Mouse (Mus musculus) neural tube, embryonic 12.5 days (tissue): ENCODE measurements around the gene Parn. TPM values are rescaled to one million over a fixed set of nuclear protein-coding genes. Genes with fewer than 3 reads are reported as not detected.

Experiments used
- ATAC-seq: fragments of 200-750 bp; cut with Nextera tagmentation; 2 replicates; pipeline ENCODE4 v1.8.0; 2017; ENCODE audit warnings: low read depth, mild to moderate bottlenecking, moderate TSS enrichment, moderate library complexity; ENCODE audit not compliant: low FRiP score
- H3K27ac ChIP-seq: fragments of 300-500 bp; sonication (generic); 2 replicates; pipeline ENCODE4 v1.5.1; 2016
- H3K27me3 ChIP-seq: fragments of 300-500 bp; sonication (generic); replicated peaks from 2 replicates; pipeline ENCODE4 v1.6.1; 2016; ENCODE audit warnings: mild to moderate bottlenecking
- H3K36me3 ChIP-seq: fragments of 300-500 bp; sonication (generic); 2 replicates; pipeline ENCODE4 v1.6.1; 2016; ENCODE audit warnings: mild to moderate bottlenecking
- H3K4me1 ChIP-seq: fragments of 300-500 bp; sonication (generic); 2 replicates; pipeline ENCODE4 v1.6.1; 2016
- H3K4me2 ChIP-seq: fragments of 300-500 bp; sonication (generic); replicated peaks from 2 replicates; pipeline ENCODE4 v1.6.1; 2016; ENCODE audit warnings: mild to moderate bottlenecking
- H3K4me3 ChIP-seq: fragments of 300-500 bp; sonication (generic); 2 replicates; pipeline ENCODE4 v1.5.1; 2016
- H3K9ac ChIP-seq: fragments of 300-500 bp; sonication (generic); 2 replicates; pipeline ENCODE4 v1.6.1; 2016; ENCODE audit warnings: mild to moderate bottlenecking
- H3K9me3 ChIP-seq: fragments of 300-500 bp; sonication (generic); 2 replicates; pipeline ENCODE4 v1.6.1; 2016; ENCODE audit warnings: mild to moderate bottlenecking
- WGBS: fragments of 180-500 bp; shearing (Covaris S2); methylation state at CpG from one replicate; pipeline ENCODE4 v1.1.7; 2016; 5-methylcytosine and 5-hydroxymethylcytosine counted together
- polyA plus RNA-seq: library from polyadenylated mRNA; unstranded; fragments of >200 nt; fragmentation: Nextera tagmentation; extraction: Ambion mirVana; gene quantifications from 2 replicates; pipeline ENCODE4 v1.2.1, GENCODE M21; 2016

Parn gene
- polyA plus RNA-seq, 1 experiment from 2014 or later, result 41.9 TPM

DNA sequence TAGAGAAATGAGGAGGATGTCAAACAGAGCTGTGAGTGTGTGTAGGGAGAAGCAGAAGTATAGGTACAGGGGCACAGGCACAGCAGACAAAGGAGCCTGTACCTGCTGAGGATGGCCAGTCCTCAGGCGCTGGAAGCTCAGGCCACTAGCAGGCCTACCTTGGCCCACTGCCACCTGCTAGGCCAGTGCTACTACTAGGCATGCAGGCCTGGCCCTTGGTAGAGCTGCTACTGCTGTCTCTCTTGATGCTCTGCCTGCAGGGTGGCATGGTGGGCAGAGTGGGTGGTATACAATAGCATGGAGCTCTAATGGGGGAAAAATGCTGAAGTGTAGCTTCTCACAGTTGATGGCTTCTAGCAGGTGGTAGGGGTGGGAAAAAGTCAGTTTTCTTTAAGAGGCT, 88.0 kb downstream of the Parn start:
- H3K4me3 ChIP-seq, result no peak overlapping the region
- 74% methylated on average over 1 of the region's 1 CpGs for WGBS
- H3K27me3 ChIP-seq, result no peaks in the 10 kb centered on the region
- H3K9me3 ChIP-seq, result no peaks in the 10 kb centered on the region
- H3K4me1 ChIP-seq, result peaks cover 3% of the 10 kb centered on the region; the same call in 1 of the 2 replicates
- no peak overlapping the region for H3K4me2 ChIP-seq
- no peaks in the 10 kb centered on the region for H3K36me3 ChIP-seq
- H3K9ac ChIP-seq, result no peak overlapping the region
- ATAC-seq, result no peak
- no peak overlapping the region for H3K27ac ChIP-seq

DNA sequence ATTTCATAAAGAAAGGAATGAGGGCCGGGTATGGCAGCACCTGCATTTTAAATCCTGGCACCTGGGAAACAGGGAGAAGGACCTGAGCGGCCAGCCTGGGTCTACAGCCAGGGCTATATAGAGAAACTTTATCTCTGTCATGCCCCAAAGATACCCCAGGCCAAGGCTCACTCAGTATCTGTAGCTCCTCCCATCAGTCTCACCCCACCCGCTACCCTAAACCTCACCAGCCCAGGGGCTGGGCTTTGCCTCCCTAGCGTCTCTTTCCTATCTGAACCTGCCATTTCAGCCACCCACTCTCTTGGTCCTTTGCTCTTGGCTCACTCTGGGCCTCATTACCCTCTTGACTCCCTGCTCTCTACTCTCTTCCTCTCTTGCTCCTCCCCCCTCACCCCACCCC, 92.7 kb downstream of the Parn start:
- H3K27ac ChIP-seq, result no peak overlapping the region
- H3K27me3 ChIP-seq, result no peaks in the 10 kb centered on the region
- no peaks in the 10 kb centered on the region for H3K9me3 ChIP-seq
- H3K4me1 ChIP-seq, result peaks cover 3% of the 10 kb centered on the region; the same call in 1 of the 2 replicates
- H3K9ac ChIP-seq, result no peak overlapping the region
- H3K36me3 ChIP-seq, result no peaks in the 10 kb centered on the region
- no peak overlapping the region for H3K4me3 ChIP-seq
- ATAC-seq, result no peak
- WGBS, result 85% methylated on average over 4 of the region's 4 CpGs
- no peak overlapping the region for H3K4me2 ChIP-seq

DNA sequence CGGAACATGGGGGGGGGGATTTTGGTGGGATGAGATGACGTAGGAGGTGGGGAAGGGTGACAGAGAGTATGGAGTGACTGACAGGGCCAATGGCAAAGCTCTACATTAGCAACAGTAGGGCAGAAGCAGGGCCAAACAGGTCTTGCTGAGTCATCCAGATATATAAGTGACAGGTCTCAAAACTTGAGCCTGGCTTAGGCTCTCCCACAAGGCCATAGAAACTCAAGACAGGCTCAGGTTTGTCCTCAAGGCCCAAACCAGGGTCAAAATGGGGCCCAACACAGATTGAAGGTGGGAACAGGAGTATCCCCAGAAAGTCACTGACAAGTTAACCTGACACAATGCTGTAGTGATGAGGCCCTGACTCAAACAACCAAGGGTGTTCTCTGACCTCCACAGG, 99.7 kb downstream of the Parn start:
- Histone ChIP-seq H3K9me3 (no peaks in the 10 kb centered on the region), H3K4me2 (no peak overlapping the region), H3K27me3 (no peaks in the 10 kb centered on the region), H3K4me3 (no peak overlapping the region), H3K36me3 (no peaks in the 10 kb centered on the region), H3K9ac (no peak overlapping the region), H3K27ac (no peak overlapping the region), H3K4me1 (no peaks in the 10 kb centered on the region)
- WGBS, result 90% methylated on average over 2 of the region's 2 CpGs
- ATAC-seq, result no peak

DNA sequence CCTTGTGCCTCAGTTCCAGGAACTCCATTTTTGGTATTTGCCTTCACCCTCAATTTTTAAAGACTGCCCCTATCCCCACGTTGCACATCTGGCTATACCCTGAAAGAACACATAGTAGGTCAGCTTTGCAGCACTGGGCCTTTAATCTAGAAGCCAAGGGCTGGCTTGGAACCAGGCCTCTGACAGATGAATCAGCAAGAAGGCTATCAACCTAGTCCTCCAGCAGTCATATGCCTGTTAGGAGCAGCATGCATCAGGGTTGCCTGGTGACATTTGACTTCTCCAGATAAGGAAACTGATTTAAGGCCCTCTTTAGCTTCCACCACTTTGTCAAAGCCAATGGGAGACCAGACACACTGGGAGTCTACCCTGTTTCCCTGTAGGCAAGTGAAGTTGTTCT, 100.4 kb downstream of the Parn start:
- Histone ChIP-seq H3K27me3 (no peaks in the 10 kb centered on the region), H3K4me2 (no peak overlapping the region), H3K27ac (no peak overlapping the region), H3K9me3 (no peaks in the 10 kb centered on the region), H3K36me3 (no peaks in the 10 kb centered on the region), H3K4me1 (no peaks in the 10 kb centered on the region), H3K9ac (no peak overlapping the region), H3K4me3 (no peak overlapping the region)
- no peak for ATAC-seq
- WGBS, result 87% methylated on average over 1 of the region's 1 CpGs

DNA sequence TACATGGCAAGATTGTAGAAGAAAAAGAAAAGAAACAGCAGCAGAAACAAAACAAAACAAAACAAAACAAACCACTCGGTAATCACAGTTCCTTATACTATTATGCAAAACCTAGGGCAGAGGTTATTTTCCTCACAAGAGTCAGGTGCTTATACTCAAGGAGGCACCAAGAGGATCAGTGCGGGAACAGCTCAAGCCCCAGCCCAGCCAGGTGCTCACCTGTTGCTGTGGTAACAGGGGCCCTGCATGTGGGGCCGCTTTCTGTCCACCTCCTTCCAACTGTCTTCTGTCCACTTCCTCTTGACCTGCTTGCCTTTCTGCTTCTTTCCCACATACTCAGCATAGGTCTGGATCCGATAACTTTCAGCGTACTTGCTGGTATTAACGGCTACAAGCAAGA, 101.6 kb downstream of the Parn start:
- no peak overlapping the region for H3K9ac ChIP-seq
- no peak overlapping the region for H3K27ac ChIP-seq
- no peaks in the 10 kb centered on the region for H3K9me3 ChIP-seq
- H3K4me3 ChIP-seq, result no peak overlapping the region
- H3K27me3 ChIP-seq, result no peaks in the 10 kb centered on the region
- no peaks in the 10 kb centered on the region for H3K4me1 ChIP-seq
- ATAC-seq, result no peak
- H3K36me3 ChIP-seq, result no peaks in the 10 kb centered on the region
- 91% methylated on average over 6 of the region's 6 CpGs for WGBS
- no peak overlapping the region for H3K4me2 ChIP-seq

DNA sequence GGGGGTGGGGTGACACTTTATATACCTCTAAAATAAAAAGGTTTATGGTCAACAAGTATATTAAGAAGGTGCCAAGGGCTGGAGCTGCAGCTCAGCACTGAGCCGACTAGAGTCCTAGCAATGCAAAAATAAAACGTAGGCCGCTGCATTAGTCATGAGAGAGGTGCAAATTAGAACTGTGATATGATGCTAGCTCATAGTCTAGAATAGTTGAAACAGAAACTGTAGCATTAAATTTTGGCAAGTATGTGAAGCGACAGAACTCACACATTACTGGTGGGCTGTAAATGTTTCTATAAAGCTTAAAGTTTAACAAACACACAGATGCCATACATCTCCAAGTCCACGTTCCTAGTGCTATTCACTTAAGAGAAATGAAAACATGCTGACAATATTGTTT, 102.7 kb downstream of the Parn start:
- 91% methylated on average over 5 of the region's 5 CpGs for WGBS

DNA sequence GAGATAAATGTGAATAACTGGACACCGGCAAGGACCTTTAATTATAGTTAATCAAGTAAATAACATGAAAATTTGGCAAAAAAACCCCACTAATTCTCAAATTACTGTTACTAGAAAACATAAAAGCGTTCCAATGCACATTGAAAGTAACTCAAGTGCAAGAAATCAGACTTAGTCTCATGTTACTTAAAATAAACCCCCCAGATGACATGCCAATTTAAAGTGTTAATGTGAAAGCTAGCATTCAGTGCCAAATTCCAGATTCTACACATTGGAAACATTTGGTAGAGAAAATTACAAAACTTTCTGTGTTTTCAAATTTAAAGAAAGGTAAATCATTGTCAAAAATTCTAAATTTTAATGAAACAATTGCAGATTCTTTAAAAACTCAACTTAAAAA, 110.2 kb downstream of the Parn start:
- no peak overlapping the region for H3K4me2 ChIP-seq
- no peak overlapping the region for H3K4me3 ChIP-seq
- no peak overlapping the region for H3K9ac ChIP-seq
- H3K36me3 ChIP-seq, result no peaks in the 10 kb centered on the region
- H3K27me3 ChIP-seq, result no peaks in the 10 kb centered on the region
- ATAC-seq, result no peak
- H3K27ac ChIP-seq, result no peak overlapping the region
- 91% methylated on average over 2 of the region's 2 CpGs for WGBS
- no peaks in the 10 kb centered on the region; the same call in 1 of the 2 replicates for H3K9me3 ChIP-seq
- H3K4me1 ChIP-seq, result no peaks in the 10 kb centered on the region

More for the DNA sequence above, 102.7 kb downstream of the Parn start:
- H3K4me1 ChIP-seq, result no peaks in the 10 kb centered on the region
- H3K27ac ChIP-seq, result no peak overlapping the region
- no peak overlapping the region for H3K9ac ChIP-seq
- no peaks in the 10 kb centered on the region for H3K27me3 ChIP-seq
- no peaks in the 10 kb centered on the region for H3K36me3 ChIP-seq
- H3K9me3 ChIP-seq, result no peaks in the 10 kb centered on the region
- H3K4me3 ChIP-seq, result no peak overlapping the region
- no peak for ATAC-seq
- no peak overlapping the region for H3K4me2 ChIP-seq

DNA sequence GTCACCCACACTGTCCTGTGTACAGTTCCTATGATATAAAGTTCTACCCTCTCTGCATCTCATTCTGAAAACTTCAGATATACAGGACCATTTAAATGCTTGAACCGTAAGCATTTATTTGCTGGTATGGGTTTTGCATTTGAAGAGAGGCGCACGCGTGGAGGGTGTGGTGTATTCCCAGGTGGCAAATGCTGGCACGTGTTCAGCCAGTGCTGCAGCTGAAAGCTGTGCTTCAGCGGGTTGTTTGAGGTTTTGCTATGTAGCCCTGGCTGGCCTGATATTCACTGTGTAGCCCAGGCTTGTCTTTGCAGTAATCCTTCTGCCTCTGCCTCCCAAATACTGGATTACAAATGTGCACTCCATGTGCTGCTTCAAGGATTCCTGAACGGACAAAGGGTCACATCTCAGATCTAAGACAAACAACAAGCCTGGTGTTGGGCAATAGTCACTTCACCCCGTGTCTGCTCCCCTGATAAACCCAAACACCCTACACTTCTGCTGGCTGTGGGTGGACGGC, 111.0 kb downstream of the Parn start:
- no peaks in the 10 kb centered on the region for H3K27me3 ChIP-seq
- H3K9me3 ChIP-seq, result no peaks in the 10 kb centered on the region; the same call in 1 of the 2 replicates
- H3K4me3 ChIP-seq, result no peak overlapping the region
- 91% methylated on average over 9 of the region's 9 CpGs for WGBS
- H3K4me1 ChIP-seq, result no peaks in the 10 kb centered on the region
- H3K4me2 ChIP-seq, result no peak overlapping the region
- no peak overlapping the region for H3K9ac ChIP-seq
- no peak for ATAC-seq
- no peaks in the 10 kb centered on the region for H3K36me3 ChIP-seq
- H3K27ac ChIP-seq, result no peak overlapping the region

DNA sequence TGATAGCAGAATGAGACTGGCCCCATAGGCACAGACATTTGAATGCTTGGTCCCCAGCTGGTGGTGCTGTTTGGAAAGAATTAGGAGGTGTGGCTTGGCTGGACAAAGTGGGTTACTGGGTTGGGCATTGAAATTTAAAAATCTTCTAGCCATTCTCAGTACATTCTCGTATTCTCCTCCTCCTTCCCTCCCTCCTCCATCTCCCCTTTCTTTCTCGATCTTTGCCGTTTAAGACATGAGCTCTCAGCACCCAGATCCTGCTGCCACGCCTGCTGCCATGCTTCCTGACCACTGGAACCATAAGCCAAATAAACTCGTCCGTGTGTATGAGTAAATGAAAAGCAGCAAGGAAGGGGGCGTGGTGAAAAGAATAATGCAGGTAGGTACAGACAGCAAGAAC, 111.5 kb downstream of the Parn start:
- H3K4me3 ChIP-seq, result no peak overlapping the region
- no peak overlapping the region for H3K27ac ChIP-seq
- H3K4me2 ChIP-seq, result no peak overlapping the region
- H3K9me3 ChIP-seq, result no peaks in the 10 kb centered on the region; the same call in 1 of the 2 replicates
- no peaks in the 10 kb centered on the region for H3K27me3 ChIP-seq
- H3K4me1 ChIP-seq, result no peaks in the 10 kb centered on the region
- WGBS, result 93% methylated on average over 7 of the region's 7 CpGs
- no peak for ATAC-seq
- H3K9ac ChIP-seq, result no peak overlapping the region
- H3K36me3 ChIP-seq, result no peaks in the 10 kb centered on the region

DNA sequence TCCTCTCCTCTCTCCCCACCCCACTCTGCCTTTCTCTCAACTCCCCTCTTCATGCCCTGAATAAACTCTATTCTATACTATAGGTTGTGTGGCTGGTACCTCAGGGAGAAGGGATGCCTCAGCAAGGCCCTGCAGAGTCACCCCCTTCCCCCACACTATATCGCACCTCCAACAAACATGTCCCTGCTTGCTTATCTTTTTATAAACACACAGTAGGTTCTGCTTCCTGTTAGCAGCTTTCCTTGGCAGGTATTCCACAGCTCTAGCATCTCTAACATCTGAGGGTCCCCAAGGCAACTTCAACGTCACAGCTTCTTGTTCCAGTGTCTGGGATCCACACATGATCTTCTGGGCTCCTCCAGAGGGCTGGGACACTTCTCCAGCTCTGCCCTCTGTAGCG, 117.3 kb downstream of the Parn start:
- no peak overlapping the region for H3K4me2 ChIP-seq
- peaks cover 19% of the 10 kb centered on the region; the same call in 1 of the 2 replicates for H3K36me3 ChIP-seq
- no peak overlapping the region for H3K27ac ChIP-seq
- no peaks in the 10 kb centered on the region for H3K4me1 ChIP-seq
- H3K27me3 ChIP-seq, result no peaks in the 10 kb centered on the region
- WGBS, result 91% methylated on average over 3 of the region's 3 CpGs
- ATAC-seq, result no peak
- H3K9me3 ChIP-seq, result peaks cover 11% of the 10 kb centered on the region; the same call in 1 of the 2 replicates
- no peak overlapping the region for H3K9ac ChIP-seq
- H3K4me3 ChIP-seq, result no peak overlapping the region

DNA sequence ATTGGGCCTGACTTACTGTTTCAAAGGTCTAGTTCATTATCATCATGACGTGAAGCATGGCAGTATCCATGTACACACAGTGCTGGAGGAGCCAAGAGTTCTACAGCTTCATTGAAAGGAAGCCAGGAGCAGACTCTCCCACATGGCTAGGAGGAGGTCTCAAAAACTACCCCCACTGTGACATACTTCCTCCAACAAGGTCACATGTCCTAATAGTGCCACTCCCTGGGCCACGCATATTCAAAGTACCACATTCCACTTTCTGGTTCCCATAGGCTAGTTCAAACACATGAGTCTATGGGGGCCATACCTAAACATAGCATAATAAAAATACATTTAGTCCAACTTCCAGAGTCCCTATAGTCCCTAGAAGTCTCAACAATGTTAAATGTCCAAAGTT, 118.0 kb downstream of the Parn start:
- Histone ChIP-seq H3K9me3 (peaks cover 15% of the 10 kb centered on the region), H3K36me3 (peaks cover 19% of the 10 kb centered on the region; the same call in 1 of the 2 replicates), H3K27ac (no peak overlapping the region), H3K4me1 (no peaks in the 10 kb centered on the region), H3K4me3 (no peak overlapping the region), H3K9ac (no peak overlapping the region), H3K27me3 (no peaks in the 10 kb centered on the region), H3K4me2 (no peak overlapping the region)
- ATAC-seq, result no peak
- 92% methylated on average over 2 of the region's 2 CpGs for WGBS

DNA sequence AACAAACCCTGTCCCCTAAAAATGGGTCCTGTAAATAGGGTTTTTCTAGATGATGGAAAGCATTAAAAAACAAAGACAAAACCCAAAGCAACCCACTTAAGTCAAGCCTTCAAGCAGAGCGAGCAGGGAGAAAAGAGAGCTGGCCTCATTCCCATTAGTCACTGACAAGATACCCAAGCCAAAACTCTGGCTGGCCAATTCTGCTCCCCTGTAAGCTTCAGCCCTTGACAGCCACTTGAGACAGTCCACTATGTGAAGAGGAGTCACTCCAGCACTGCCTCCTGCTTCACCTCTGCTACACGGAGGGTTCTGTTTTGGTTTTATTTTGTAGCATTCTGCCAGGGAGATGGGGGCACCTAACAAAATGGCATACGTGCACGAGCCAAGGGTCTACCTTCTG, 126.2 kb downstream of the Parn start:
- 82% methylated on average over 4 of the region's 4 CpGs for WGBS
- Histone ChIP-seq H3K36me3 (peaks cover 8% of the 10 kb centered on the region; the same call in 1 of the 2 replicates), H3K27ac (no peak overlapping the region), H3K4me1 (peaks cover 7% of the 10 kb centered on the region; the same call in 1 of the 2 replicates), H3K9ac (no peak overlapping the region), H3K27me3 (no peaks in the 10 kb centered on the region), H3K9me3 (peaks cover 13% of the 10 kb centered on the region), H3K4me3 (no peak overlapping the region), H3K4me2 (no peak overlapping the region)
- no peak for ATAC-seq

DNA sequence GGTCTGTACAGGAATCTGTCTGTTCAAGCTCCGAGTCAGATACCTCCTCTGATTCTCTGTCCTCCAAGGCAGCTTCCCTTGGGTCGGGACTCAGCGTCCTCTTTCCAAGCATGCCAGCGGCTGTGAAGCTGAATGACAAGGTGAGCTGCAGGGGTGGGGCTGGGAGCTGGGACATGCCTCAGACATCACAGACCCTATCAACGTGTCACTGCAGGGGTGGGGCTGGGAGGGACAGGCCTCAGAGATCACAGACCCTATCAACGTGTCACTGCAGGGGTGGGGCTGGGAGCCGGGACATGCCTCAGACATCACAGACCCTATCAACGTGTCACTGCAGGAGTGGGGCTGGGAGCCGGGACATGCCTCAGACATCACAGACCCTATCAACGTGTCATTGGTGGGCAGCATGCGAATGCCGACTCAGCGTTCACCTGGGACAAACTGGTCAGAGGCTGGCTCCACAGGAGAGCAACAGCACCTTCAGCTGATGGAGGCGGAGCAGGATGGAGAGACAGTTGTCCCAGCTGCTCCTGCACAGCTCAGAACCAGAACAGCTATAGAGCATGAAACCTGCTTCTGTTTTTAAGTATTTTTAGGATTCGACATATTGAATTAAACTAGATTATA, 126.7 kb downstream of the Parn start:
- Histone ChIP-seq H3K27me3 (no peaks in the 10 kb centered on the region), H3K36me3 (peaks cover 4% of the 10 kb centered on the region; the same call in 1 of the 2 replicates), H3K9ac (no peak overlapping the region), H3K4me1 (peaks cover 7% of the 10 kb centered on the region; the same call in 1 of the 2 replicates), H3K9me3 (peaks cover 8% of the 10 kb centered on the region), H3K4me3 (no peak overlapping the region), H3K27ac (no peak overlapping the region), H3K4me2 (no peak overlapping the region)
- no peak for ATAC-seq
- WGBS, result 87% methylated on average over 15 of the region's 15 CpGs
